Mouse (Mus musculus): ENCODE measurements around the gene Cops9.

Gene Cops9

DNA sequence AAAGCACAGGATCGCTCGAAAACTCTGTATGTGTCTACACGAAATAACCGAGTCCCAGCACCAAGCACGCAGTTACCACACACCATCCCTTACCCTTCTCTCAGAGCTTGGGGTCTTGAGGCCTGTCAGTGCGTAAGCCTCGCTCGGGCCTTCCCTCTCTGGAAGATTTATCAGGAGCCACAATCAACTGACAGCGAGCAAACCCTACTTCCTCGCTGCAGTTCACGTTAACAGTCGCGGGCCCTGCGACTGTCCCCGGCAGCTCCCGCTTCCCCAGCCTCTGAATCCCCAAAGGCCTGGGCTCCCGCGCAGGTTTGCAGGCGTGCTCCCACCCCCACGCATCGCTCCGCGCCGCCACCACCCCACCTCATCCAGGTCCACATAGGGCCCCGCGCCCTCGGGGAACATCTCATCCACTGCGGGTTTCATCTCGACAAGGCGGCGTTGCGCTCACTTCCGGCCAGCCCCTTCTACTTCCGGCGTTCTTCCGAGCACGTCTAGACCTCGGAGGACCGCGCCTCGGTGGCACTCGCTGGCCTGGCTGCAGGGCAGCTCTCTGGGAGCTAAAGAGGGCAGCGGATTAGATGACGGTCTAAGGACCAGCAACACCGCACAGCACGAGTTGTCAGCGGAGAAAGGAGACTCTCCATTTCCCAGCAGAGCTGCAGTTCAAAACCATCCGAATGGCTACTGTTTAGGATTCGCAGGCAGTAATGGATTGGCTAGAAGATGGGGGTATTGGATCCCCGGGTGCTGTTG is at the start of gene Cops9:
Gene Cops9, minus strand, starts transcription at position 472 of the 759 bp plus-strand sequence.
- in situ Hi-C loops (cut with MseI, MboI) = no loop called here

GRCm38 (mm10) chr1:92691166-92691844 is 49.5 kb upstream of the Cops9 start:
- in situ Hi-C loops (cut with MseI, MboI) = no loop called here

GRCm38 (mm10) chr1:92686994-92687393 is 45.2 kb upstream of the Cops9 start:
- in situ Hi-C loops (cut with MseI, MboI) = no loop called here

GRCm38 (mm10) chr1:92683151-92683550 is 41.4 kb upstream of the Cops9 start:
- in situ Hi-C loops (cut with MseI, MboI) = no loop called here

DNA sequence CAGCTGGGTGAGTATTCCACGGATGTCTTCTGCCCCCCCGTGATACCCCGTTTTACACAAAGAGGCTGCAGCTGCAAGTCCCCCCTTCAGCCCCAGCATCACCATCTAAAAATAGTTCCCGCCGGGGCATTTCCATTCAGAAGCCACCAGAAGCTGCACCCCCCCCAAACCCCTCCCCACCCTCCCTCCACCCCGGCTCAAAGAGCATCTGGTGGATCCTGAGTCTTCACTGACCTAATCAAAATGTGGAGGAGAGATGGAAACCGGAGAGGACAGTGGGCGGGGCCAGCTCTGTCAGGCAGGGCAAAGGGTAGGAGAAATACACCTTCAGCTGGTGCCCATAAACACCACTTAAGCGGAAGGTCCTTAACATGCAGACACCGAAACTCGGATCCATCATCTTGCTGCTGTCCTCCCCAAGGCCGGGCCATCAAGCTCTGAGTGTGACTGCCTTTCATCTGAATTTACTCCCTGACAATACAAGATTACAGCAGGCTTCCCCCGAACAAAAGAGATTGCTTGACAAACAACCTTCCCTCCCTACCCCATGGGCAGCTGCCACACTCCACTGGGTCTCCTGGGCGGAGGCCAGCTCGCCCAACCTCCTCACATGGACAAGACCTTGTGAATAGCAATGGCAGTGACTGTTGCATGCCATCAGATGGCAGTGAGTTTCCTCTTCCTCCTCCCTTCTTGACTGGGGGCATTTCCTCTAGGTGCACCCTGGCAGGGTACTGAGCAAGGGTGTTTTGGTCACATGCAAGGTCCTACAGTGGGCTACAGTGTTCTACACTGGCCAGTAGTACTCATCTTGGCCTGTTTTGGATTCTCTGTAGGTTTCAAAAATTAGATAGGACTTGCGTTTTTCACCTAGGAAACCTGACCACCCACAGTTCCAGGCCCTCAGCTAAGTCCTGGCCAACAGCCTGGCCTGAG is 39.2 kb upstream of the Cops9 start:
- in situ Hi-C loops (cut with MseI, MboI) = no loop called here

GRCm38 (mm10) chr1:92678757-92679156 is 37.0 kb upstream of the Cops9 start:
- in situ Hi-C loops (cut with MseI, MboI) = no loop called here

DNA sequence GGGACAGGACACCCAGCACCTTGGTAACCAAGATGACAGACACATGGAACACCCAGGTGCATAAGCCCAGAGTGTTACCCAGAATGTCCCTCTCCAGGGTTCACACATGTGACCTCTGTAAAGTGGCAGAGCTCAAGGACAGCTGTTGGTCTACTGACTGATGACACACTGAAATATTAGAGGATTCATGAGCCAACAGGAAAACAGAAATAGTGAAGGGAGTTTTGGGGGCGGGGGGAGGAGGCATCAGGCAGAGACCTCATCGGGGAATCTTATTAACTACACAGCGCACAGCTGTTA is 34.8 kb upstream of the Cops9 start:
- in situ Hi-C loops (cut with MseI, MboI) = no loop called here

- in situ Hi-C loops (cut with MseI, MboI) = no loop called here
Measured at GRCm38 (mm10) chr1:92675932-92676675, 34.3 kb upstream of the Cops9 start.

DNA sequence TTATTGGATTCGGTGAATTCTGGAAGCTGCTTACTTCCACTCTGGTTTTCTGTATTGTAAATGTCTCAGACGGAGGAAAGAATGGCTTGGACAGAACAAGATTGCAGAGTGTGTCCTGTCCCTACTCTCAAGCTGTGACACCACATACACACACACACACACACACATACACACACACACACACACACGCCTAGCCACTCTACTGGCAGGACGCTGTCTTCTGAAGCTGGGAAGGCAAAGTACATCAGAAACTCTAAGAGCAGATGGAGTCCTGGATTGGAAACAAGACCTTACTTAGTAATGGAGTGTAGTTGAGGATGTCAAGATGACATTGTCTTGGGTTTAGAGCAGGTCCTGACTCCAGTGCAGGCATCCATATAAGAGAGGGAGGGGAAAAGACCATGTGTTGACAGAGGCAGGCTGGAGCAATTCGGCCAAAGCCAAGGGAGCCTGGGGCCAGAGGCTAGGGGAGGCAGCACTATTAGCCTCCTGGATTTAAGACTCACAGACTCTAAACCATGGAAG is 31.5 kb upstream of the Cops9 start:
- in situ Hi-C loops (cut with MseI, MboI) = no loop called here

DNA sequence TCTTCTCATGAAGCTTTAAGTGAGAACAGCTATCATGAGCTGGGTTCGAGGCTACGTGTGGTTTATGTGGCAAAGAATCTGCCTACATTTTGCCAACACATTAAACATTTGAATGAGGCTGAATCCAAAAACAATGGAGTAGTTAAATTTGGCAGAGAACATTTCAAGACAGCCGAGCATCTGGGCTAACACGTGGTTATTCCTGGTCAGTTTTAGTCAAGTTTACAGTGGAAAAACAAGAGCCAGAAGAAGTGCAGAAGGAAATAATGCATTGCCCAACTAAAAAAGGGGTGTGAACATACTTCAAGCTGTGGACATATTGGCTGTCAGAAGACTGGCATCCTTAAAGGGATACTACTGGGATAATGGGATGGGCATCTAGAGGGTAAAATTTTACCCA is 29.5 kb upstream of the Cops9 start:
- in situ Hi-C loops (cut with MseI, MboI) = no loop called here

GRCm38 (mm10) chr1:92669430-92669829 is 27.6 kb upstream of the Cops9 start:
- in situ Hi-C loops (cut with MseI, MboI) = no loop called here

DNA sequence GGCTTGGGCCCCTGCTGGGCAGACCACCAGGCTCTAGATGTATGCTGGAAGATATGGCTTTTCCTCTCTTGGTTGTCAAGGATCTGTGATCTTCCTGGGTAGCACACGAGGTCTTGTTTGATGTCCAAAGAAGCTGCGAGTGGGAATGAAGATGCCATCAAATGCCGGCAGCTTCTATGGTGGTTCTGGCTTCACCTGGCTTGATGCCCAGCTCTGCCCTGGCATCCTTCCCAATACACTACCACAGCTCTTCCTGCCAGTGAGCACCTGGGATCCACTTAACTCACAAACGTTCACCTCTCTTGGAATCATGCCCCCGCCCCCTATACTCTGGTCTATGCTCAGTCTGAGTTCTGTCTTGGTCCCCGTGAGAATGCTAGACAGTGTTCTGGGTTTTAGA is 25.3 kb upstream of the Cops9 start:
- in situ Hi-C loops (cut with MseI, MboI) = no loop called here

DNA sequence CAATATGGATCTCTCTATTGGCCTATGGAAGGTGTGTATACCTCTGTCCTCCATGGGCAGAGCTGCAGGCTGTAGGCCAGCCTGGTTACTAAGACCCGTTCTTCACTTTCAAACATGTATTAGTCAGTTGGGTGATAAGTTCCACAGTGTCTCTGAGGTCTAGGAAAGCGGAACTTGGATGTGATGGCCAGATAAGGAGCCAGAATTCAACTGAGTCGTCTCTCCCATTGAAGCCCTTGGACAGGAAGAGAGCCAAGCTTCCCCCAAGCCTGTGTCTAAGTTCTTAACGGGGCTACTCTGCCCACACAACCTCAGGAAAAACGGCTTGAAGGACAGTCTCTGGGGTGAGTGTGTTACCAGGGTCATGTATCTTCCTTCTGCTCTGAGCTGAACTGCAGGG is 17.6 kb upstream of the Cops9 start:
- in situ Hi-C loops (cut with MseI, MboI) = no loop called here

- in situ Hi-C loops (cut with MseI, MboI) = no loop called here
Measured at GRCm38 (mm10) chr1:92657025-92657820, 15.4 kb upstream of the Cops9 start.

DNA sequence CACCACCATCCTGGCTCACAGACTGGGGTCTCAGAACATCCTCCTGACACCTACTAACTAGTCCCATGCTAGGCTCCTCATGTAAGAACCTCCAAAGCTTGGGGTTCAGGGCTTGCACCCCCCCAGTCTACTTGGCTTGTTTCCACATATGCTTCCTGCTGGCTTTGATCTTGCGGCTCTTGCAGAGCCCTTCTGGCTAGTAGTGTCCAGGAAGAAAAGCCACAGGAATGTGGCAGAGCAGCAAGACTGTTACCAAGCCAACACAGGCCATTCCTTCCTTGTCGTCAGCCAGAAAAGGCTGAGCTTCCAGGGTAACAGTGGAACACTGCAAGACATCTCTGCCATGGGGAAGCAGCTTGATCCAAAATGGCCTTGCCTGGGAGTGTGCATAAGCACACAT is 12.9 kb upstream of the Cops9 start:
- in situ Hi-C loops (cut with MseI, MboI) = no loop called here

DNA sequence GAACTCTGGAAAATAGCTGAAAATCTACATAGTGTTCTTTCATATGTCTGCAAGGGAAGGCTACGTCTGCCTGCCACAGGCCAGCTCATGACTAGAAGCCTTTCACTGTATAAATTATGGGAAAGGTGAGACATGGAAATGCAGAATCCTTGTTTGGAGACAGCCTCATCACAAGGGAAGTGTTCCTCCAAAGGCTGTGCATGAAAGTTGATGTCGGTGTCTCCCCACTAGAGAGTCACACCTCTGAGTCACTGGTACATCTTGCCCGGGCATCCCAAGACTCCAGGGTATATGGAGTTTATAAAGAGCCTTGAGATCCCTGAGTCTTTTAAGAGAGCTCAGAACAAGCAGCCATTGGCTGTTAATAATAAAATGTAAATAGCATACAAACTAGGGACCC is 11.4 kb upstream of the Cops9 start:
- in situ Hi-C loops (cut with MseI, MboI) = no loop called here

DNA sequence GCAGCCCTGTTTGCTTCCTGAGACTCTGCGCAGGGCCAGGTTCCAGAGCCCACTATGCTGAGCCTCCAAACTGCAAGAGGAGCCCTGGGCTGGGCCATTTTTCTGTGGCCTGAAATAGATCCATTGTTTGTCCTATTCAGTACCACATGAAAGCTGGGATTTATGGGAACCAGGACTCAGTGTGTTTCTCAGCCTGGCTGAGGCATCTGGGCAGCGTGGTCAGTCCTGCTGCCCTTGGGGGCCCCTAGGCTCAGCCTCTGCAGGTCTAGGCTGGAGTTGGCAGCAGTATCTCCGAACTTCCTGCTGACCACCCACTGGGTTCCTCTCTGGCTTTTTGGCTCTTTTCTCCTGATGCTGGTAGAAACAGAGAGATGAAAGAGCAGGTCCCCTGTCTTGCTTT is 9.7 kb upstream of the Cops9 start:
- in situ Hi-C loops (cut with MseI, MboI) = no loop called here

- in situ Hi-C loops (cut with MseI, MboI) = no loop called here
Measured at GRCm38 (mm10) chr1:92648673-92649072, 6.9 kb upstream of the Cops9 start, which contains the start of gene Otos. TSS of gene Otos (minus strand) at chr1:92648841.

DNA sequence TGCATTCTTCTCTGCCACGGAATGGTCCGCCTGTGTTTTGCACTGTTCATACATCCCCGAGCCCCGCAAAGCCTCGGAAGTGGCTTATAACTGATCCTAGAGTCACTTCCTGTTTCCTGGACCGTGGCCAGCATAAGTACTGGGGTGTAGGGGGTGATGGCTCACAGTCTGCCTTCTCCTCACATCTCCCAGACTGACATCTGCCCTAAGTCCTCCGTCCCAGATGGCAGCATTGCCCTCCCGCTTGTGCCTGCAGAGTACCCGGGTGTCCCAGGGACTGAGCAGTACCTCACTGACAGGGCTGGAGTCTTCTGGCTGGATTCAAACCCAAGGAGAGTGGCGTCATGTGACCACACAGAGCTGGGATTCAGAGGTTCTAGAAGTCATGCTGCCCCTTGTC is 6.4 kb upstream of the Cops9 start:
- in situ Hi-C loops (cut with MseI, MboI) = no loop called here

GRCm38 (mm10) chr1:92647752-92648151 is 6.0 kb upstream of the Cops9 start:
- in situ Hi-C loops (cut with MseI, MboI) = no loop called here

DNA sequence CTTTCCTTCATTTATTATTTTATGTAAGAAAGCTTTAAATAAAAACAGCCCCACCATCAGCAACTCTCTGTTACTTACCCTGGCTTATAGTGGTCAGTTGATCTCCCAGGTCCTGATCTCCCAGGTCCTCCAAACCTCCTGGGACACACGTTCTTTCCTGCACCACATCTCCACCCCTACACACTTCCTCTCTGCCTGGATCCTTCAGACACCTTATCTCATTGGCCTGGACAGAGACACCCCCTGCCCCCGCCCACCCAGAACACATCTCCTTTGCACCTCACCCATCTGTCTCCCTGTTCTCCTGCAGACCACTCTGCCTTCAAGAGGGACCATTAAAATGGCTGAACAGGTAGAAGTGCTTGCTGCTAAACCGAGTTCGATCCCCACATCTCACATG is 5.2 kb upstream of the Cops9 start:
- in situ Hi-C loops (cut with MseI, MboI) = no loop called here

Data from mouse trophoblast stem cell (cell line).